In genomic region chr10:120390912-120391835, GRCm38 (mm10) we compare ENCODE assay signal across 9 mouse cellular contexts.
A peak's percentile ranks its signal among the peaks of the same experiment; 100 is the strongest.
DNase-seq lines count a peak whose midpoint lies in the region; ATAC-seq and TF ChIP-seq lines count a peak whose summit lies in the region.
"Had no signal": no experiment of that assay in that cellular context is flagged by ENCODE, and none has a peak within 500 bp of the region (broad histone marks: within the 10 kb centered on the region; RNA-seq: fewer than 3 reads in every experiment).

No protein-coding gene starts in this region.

- no peaks in the 10 kb centered on the region for H3K36me3 ChIP-seq in lung, embryonic 14.5 days (ENCODE audit: insufficient read depth)
- H3K36me3 ChIP-seq in liver, embryonic 13.5 days: no peaks in the 10 kb centered on the region
- H3K36me3 ChIP-seq in stomach, embryonic 15.5 days: no peaks in the 10 kb centered on the region

- H3K9me3 ChIP-seq in lung, embryonic 14.5 days (ENCODE audit: low read depth, low read length): no peaks in the 10 kb centered on the region
- no peaks in the 10 kb centered on the region for H3K9me3 ChIP-seq in liver, embryonic 13.5 days (replicated peaks)
- no peaks in the 10 kb centered on the region for H3K9me3 ChIP-seq in stomach, embryonic 15.5 days

- no peak overlapping the region; the same call in 1 of the 2 replicates for H3K9ac ChIP-seq in lung, embryonic 14.5 days
- H3K9ac ChIP-seq in liver, embryonic 13.5 days: no peak overlapping the region
- no peak overlapping the region for H3K9ac ChIP-seq in stomach, embryonic 15.5 days

- peak overlapping the region; percentile 21 for H3K27ac ChIP-seq in lung, embryonic 14.5 days (ENCODE audit: low read depth)
- peak overlapping the region; percentile 50 for H3K27ac ChIP-seq in liver, embryonic 13.5 days
- H3K27ac ChIP-seq in stomach, embryonic 15.5 days: peak overlapping the region; percentile 65

- H3K4me1 ChIP-seq in lung, embryonic 14.5 days (ENCODE audit: insufficient read depth): peaks cover 30% of the 10 kb centered on the region
- H3K4me1 ChIP-seq in liver, embryonic 13.5 days (replicated peaks): peaks cover 22% of the 10 kb centered on the region
- H3K4me1 ChIP-seq in stomach, embryonic 15.5 days: peaks cover 44% of the 10 kb centered on the region

- no peak overlapping the region for H3K4me3 ChIP-seq in lung, embryonic 14.5 days (ENCODE audit: low read depth, low read length)
- H3K4me3 ChIP-seq in liver, embryonic 13.5 days (replicated peaks): no peak overlapping the region
- H3K4me3 ChIP-seq in stomach, embryonic 15.5 days (replicated peaks): no peak overlapping the region

- WGBS in lung, embryonic 14.5 days: 33% methylated on average over 28 of the region's 28 CpGs
- 58% methylated on average over 28 of the region's 28 CpGs for WGBS in liver, embryonic 13.5 days (ENCODE audit: insufficient replicate concordance)
- WGBS in stomach, embryonic 15.5 days: 26% methylated on average over 28 of the region's 28 CpGs

- DNase-seq in lung, embryonic 14.5 days: no peak
- no peak for DNase-seq in lung, postnatal 14 days
- peak; percentile 52 for DNase-seq in kidney, adult 11 months
- DNase-seq in liver, embryonic 13.5 days: no peak
- DNase-seq in cerebellum, adult 8-10 months: no peak
- DNase-seq in thymus, postnatal 0 days (ENCODE audit: low spot score): no peak
- DNase-seq in cerebellum, adult 11 months: no peak
- DNase-seq: adrenal gland, postnatal 36 days had no signal

- no peaks in the 10 kb centered on the region for H3K27me3 ChIP-seq in lung, embryonic 14.5 days (ENCODE audit: insufficient read depth, low read length)
- H3K27me3 ChIP-seq in liver, embryonic 13.5 days: no peaks in the 10 kb centered on the region
- no peaks in the 10 kb centered on the region for H3K27me3 ChIP-seq in stomach, embryonic 15.5 days (replicated peaks)

- H3K4me2 ChIP-seq in lung, embryonic 14.5 days: peak overlapping the region; percentile 38
- H3K4me2 ChIP-seq in liver, embryonic 13.5 days: peak overlapping the region; percentile 17
- peak overlapping the region; percentile 41 for H3K4me2 ChIP-seq in stomach, embryonic 15.5 days

- TF ChIP-seq CTCF in lung, embryonic 14.5 days (IDR thresholded peaks at IDR 0.05; ENCODE audit: low read depth): no peak

- ATAC-seq in lung, embryonic 14.5 days (ENCODE audit: insufficient read depth): no peak
- no peak for ATAC-seq in liver, embryonic 13.5 days (ENCODE audit: low read depth)
- ATAC-seq in stomach, embryonic 15.5 days (ENCODE audit: insufficient read depth, low FRiP score, low read depth): peak; percentile 40; the same call in 1 of the 2 replicates
